Mouse (Mus musculus) neural tube, embryonic 11.5 days (tissue): Measurements from ENCODE around the gene Acss2. TPM values are rescaled to one million over a fixed set of nuclear protein-coding genes. Genes with fewer than 3 reads are reported as not detected.
"Not testable (repeated sequence)": the region's sequence is repeated elsewhere in the genome, so short reads cannot be mapped to it uniquely, and the experiment has no call there.

Experiments
- ATAC-seq: fragments of 200-750 bp; cut with Nextera tagmentation; 2 replicates; pipeline ENCODE4 v1.8.0; 2017; ENCODE audit warnings: moderate number of reproducible peaks, mild to moderate bottlenecking, moderate TSS enrichment, moderate library complexity; ENCODE audit not compliant: insufficient read depth, low FRiP score, low TSS enrichment
- DNase-seq: peaks from one replicate; pipeline ENCODE4 v3.0.0-alpha.2; 2015; ENCODE audit warnings: low spot score
- H3K27ac ChIP-seq: fragments of 300-500 bp; sonication (generic); 2 replicates; pipeline ENCODE4 v1.5.1; 2014; ENCODE audit warnings: low read depth, mild to moderate bottlenecking, low read length
- H3K27me3 ChIP-seq: fragments of 300-500 bp; sonication (generic); 2 replicates; pipeline ENCODE4 v1.6.1; 2014; ENCODE audit warnings: mild to moderate bottlenecking, low read length, mixed read lengths; ENCODE audit not compliant: control insufficient read depth, insufficient read depth
- H3K36me3 ChIP-seq: fragments of 300-500 bp; sonication (generic); 2 replicates; pipeline ENCODE4 v1.6.1; 2014; ENCODE audit warnings: mild to moderate bottlenecking, low read length, moderate library complexity, mixed read lengths; ENCODE audit not compliant: control insufficient read depth, insufficient read depth
- H3K4me1 ChIP-seq: fragments of 300-500 bp; sonication (generic); 2 replicates; pipeline ENCODE4 v1.6.1; 2014; ENCODE audit warnings: low read length, mixed read lengths; ENCODE audit not compliant: control insufficient read depth, insufficient read depth
- H3K4me2 ChIP-seq: fragments of 300-500 bp; sonication (generic); 2 replicates; pipeline ENCODE4 v1.6.1; 2014; ENCODE audit warnings: low read depth, mild to moderate bottlenecking, moderate library complexity
- H3K4me3 ChIP-seq: fragments of 300-500 bp; sonication (generic); 2 replicates; pipeline ENCODE4 v1.5.1; 2014; ENCODE audit warnings: low read depth, low read length
- H3K9ac ChIP-seq: fragments of 300-500 bp; sonication (generic); 2 replicates; pipeline ENCODE4 v1.6.1; 2014; ENCODE audit warnings: mild to moderate bottlenecking, low read length
- H3K9me3 ChIP-seq: fragments of 300-500 bp; sonication (generic); 2 replicates; pipeline ENCODE4 v1.6.1; 2016; ENCODE audit warnings: low read length; ENCODE audit not compliant: control insufficient read depth
- WGBS: fragments of 180-500 bp; shearing (Covaris S2); extraction: QIAGEN DNeasy Blood & Tissue Kit; methylation state at CpG from one replicate; pipeline ENCODE4 v1.1.7; 2014; 5-methylcytosine and 5-hydroxymethylcytosine counted together
- polyA plus RNA-seq: library from polyadenylated mRNA; unstranded; fragments of >200 nt; fragmentation: Nextera tagmentation; extraction: Ambion mirVana; gene quantifications from 2 replicates; pipeline ENCODE4 v1.2.1, GENCODE M21; 2014

The Acss2 gene
- polyA plus RNA-seq, 1 experiment from 2014 or later = 28.8 TPM

GRCm38 (mm10) chr2:155524378-155524777, 6.6 kb downstream of the Acss2 start:
- Histone ChIP-seq H3K4me2 (no peak overlapping the region), H3K36me3 (no peaks in the 10 kb centered on the region), H3K9ac (no peak overlapping the region), H3K4me1 (no peaks in the 10 kb centered on the region), H3K4me3 (no peak overlapping the region), H3K27me3 (no peaks in the 10 kb centered on the region), H3K27ac (no peak overlapping the region), H3K9me3 (no peaks in the 10 kb centered on the region)
- DNase-seq (no peak), ATAC-seq (no peak)
- WGBS = 70% methylated on average over 1 of the region's 1 CpGs

GRCm38 (mm10) chr2:155527367-155527766, 9.6 kb downstream of the Acss2 start:
- no peak for DNase-seq
- H3K4me3 ChIP-seq = no peak overlapping the region
- H3K4me2 ChIP-seq = no peak overlapping the region
- no peaks in the 10 kb centered on the region for H3K9me3 ChIP-seq
- no peak overlapping the region for H3K9ac ChIP-seq
- H3K4me1 ChIP-seq = no peaks in the 10 kb centered on the region
- H3K36me3 ChIP-seq = no peaks in the 10 kb centered on the region
- WGBS = 85% methylated on average over 5 of the region's 5 CpGs
- ATAC-seq = no peak
- no peaks in the 10 kb centered on the region for H3K27me3 ChIP-seq
- H3K27ac ChIP-seq = no peak overlapping the region

- H3K27ac ChIP-seq = no peak overlapping the region
- no peaks in the 10 kb centered on the region for H3K4me1 ChIP-seq
- no peak overlapping the region for H3K9ac ChIP-seq
- no peak for DNase-seq
- ATAC-seq = no peak
- no peaks in the 10 kb centered on the region for H3K27me3 ChIP-seq
- no peaks in the 10 kb centered on the region for H3K36me3 ChIP-seq
- no peak overlapping the region for H3K4me2 ChIP-seq
- no peaks in the 10 kb centered on the region for H3K9me3 ChIP-seq
- no peak overlapping the region for H3K4me3 ChIP-seq
Measured at GRCm38 (mm10) chr2:155536292-155536691, 18.5 kb downstream of the Acss2 start.

GRCm38 (mm10) chr2:155537761-155538462, 20.2 kb downstream of the Acss2 start:
- 79% methylated on average over 5 of the region's 5 CpGs for WGBS
- DNase-seq = no peak

GRCm38 (mm10) chr2:155538463-155539057, 20.8 kb downstream of the Acss2 start:
- H3K9me3 ChIP-seq, H3K9ac ChIP-seq, H3K27ac ChIP-seq, H3K27me3 ChIP-seq, H3K36me3 ChIP-seq, H3K4me2 ChIP-seq, DNase-seq, H3K4me3 ChIP-seq, ATAC-seq, H3K4me1 ChIP-seq: not testable (repeated sequence)
- WGBS = 72% methylated on average over 11 of the region's 19 CpGs

More at GRCm38 (mm10) chr2:155537761-155538462, 20.2 kb downstream of the Acss2 start:
- no peaks in the 10 kb centered on the region for H3K4me1 ChIP-seq
- H3K9me3 ChIP-seq = no peaks in the 10 kb centered on the region
- no peak overlapping the region for H3K4me3 ChIP-seq
- no peak overlapping the region for H3K9ac ChIP-seq
- H3K36me3 ChIP-seq = no peaks in the 10 kb centered on the region
- no peak for ATAC-seq
- no peak overlapping the region for H3K27ac ChIP-seq
- no peaks in the 10 kb centered on the region for H3K27me3 ChIP-seq
- no peak overlapping the region for H3K4me2 ChIP-seq

GRCm38 (mm10) chr2:155539696-155540095, 21.9 kb downstream of the Acss2 start:
- Histone ChIP-seq H3K27me3 (no peaks in the 10 kb centered on the region), H3K27ac (no peak overlapping the region), H3K9me3 (no peaks in the 10 kb centered on the region), H3K4me3 (no peak overlapping the region), H3K9ac (no peak overlapping the region), H3K36me3 (no peaks in the 10 kb centered on the region), H3K4me2 (no peak overlapping the region), H3K4me1 (no peaks in the 10 kb centered on the region)
- no peak for ATAC-seq
- no peak for DNase-seq

- Histone ChIP-seq H3K4me3 (no peak overlapping the region), H3K27me3 (no peaks in the 10 kb centered on the region), H3K36me3 (no peaks in the 10 kb centered on the region), H3K27ac (no peak overlapping the region), H3K9me3 (no peaks in the 10 kb centered on the region), H3K4me2 (no peak overlapping the region), H3K4me1 (no peaks in the 10 kb centered on the region), H3K9ac (no peak overlapping the region)
- DNase-seq (no peak), ATAC-seq (no peak)
- 76% methylated on average over 6 of the region's 6 CpGs for WGBS
Measured at GRCm38 (mm10) chr2:155540822-155541458, 23.2 kb downstream of the Acss2 start.

- Histone ChIP-seq H3K27me3 (no peaks in the 10 kb centered on the region), H3K4me1 (no peaks in the 10 kb centered on the region), H3K36me3 (no peaks in the 10 kb centered on the region), H3K9ac (no peak overlapping the region), H3K4me3 (no peak overlapping the region), H3K4me2 (no peak overlapping the region), H3K9me3 (no peaks in the 10 kb centered on the region), H3K27ac (no peak overlapping the region)
- DNase-seq (no peak), ATAC-seq (no peak)
- 81% methylated on average over 1 of the region's 1 CpGs for WGBS
Measured at GRCm38 (mm10) chr2:155546955-155547354, 29.2 kb downstream of the Acss2 start.

- DNase-seq = no peak
- ATAC-seq = no peak
- no peak overlapping the region for H3K4me3 ChIP-seq
- H3K27ac ChIP-seq = no peak overlapping the region
- no peak overlapping the region for H3K4me2 ChIP-seq
- no peaks in the 10 kb centered on the region for H3K27me3 ChIP-seq
- H3K36me3 ChIP-seq = no peaks in the 10 kb centered on the region
- no peaks in the 10 kb centered on the region for H3K9me3 ChIP-seq
- no peak overlapping the region for H3K9ac ChIP-seq
- no peaks in the 10 kb centered on the region for H3K4me1 ChIP-seq
Measured at GRCm38 (mm10) chr2:155552336-155552735, 34.6 kb downstream of the Acss2 start.
